Mouse (Mus musculus) kidney, adult 2 months (tissue): Measurements from ENCODE around the gene Coro1c. TPM values are rescaled to one million over a fixed set of nuclear protein-coding genes. Genes with fewer than 3 reads are reported as not detected.

Experiments
- DNase-seq: peaks from one replicate; pipeline ENCODE4 v3.0.0; 2021
- H3K27ac ChIP-seq: fragments of 200-500 bp; 2 replicates; pipeline ENCODE4 v1.5.1; 2012; ENCODE audit warnings: low read depth, low read length, control low read depth, inconsistent platforms; ENCODE audit not compliant: insufficient read depth
- H3K27me3 ChIP-seq: fragments of 200-500 bp; replicated peaks from 2 replicates; pipeline ENCODE4 v1.6.1; 2012; ENCODE audit warnings: mild to moderate bottlenecking, moderate library complexity, low read length, inconsistent platforms; ENCODE audit not compliant: control insufficient read depth, insufficient read depth
- H3K36me3 ChIP-seq: fragments of 200-500 bp; 2 replicates; pipeline ENCODE4 v1.6.1; 2012; ENCODE audit warnings: mild to moderate bottlenecking, moderate library complexity, low read length, inconsistent platforms; ENCODE audit not compliant: control insufficient read depth, insufficient read depth
- H3K4me1 ChIP-seq: fragments of 200-500 bp; 2 replicates; pipeline ENCODE4 v1.6.1; 2011; ENCODE audit warnings: low read length; ENCODE audit not compliant: control insufficient read depth, insufficient read depth
- H3K4me3 ChIP-seq: fragments of 200-500 bp; 2 replicates; pipeline ENCODE4 v1.5.1; 2011; ENCODE audit warnings: mild to moderate bottlenecking, low read depth, low read length, control low read depth; ENCODE audit not compliant: insufficient read depth
- CTCF ChIP-seq: fragments of 200-500 bp; conservative IDR thresholded peaks from 2 replicates; pipeline ENCODE4 v1.5.1; 2011; ENCODE audit warnings: low read depth, mild to moderate bottlenecking, control low read depth, low read length, moderate library complexity, mixed read lengths; ENCODE audit not compliant: insufficient read depth, insufficient read length
- POLR2A ChIP-seq: fragments of 200-500 bp; IDR thresholded peaks from one replicate; pipeline ENCODE4 v1.6.1; 2011; ENCODE audit warnings: low read depth, low read length, control low read depth
- WGBS: fragments of 180-500 bp; shearing (Covaris S2); methylation state at CpG from one replicate; pipeline ENCODE4 v1.1.7; 2018; 5-methylcytosine and 5-hydroxymethylcytosine counted together
- polyA plus RNA-seq: library from polyadenylated mRNA; depleted of rRNA; stranded (reverse); fragments of >200 nt; gene quantifications from 2 replicates; pipeline ENCODE4 v1.2.3, GENCODE M21; 2012

Coro1c gene
- polyA plus RNA-seq, 1 experiment: 43.1 TPM

DNA sequence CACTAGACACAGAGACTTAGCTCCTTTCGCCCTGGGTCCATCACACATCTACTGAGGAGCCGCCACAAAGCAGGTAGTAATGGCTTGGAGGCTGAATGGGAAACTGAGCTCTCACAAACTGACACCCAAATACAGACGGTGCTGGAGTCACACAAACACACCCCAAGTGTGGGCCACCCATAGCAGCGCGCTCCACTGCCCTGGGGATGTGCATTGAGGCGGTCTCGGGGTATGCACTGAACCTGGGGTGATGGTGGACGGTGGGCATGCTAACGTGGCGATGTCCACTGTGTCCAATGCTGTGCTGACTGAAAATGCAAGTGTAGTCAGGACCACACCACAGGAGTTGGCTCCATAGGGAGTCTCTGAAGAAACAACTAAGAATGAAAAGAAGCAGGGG is 53.4 kb downstream of the Coro1c start:
- Histone ChIP-seq H3K27me3 (no peaks in the 10 kb centered on the region), H3K27ac (no peak overlapping the region), H3K36me3 (no peaks in the 10 kb centered on the region), H3K4me3 (no peak overlapping the region), H3K4me1 (peaks cover 5% of the 10 kb centered on the region; the same call in 1 of the 2 replicates)
- TF ChIP-seq CTCF (no peak), POLR2A (no peak)
- 94% methylated on average over 10 of the region's 10 CpGs for WGBS
- no peak for DNase-seq

DNA sequence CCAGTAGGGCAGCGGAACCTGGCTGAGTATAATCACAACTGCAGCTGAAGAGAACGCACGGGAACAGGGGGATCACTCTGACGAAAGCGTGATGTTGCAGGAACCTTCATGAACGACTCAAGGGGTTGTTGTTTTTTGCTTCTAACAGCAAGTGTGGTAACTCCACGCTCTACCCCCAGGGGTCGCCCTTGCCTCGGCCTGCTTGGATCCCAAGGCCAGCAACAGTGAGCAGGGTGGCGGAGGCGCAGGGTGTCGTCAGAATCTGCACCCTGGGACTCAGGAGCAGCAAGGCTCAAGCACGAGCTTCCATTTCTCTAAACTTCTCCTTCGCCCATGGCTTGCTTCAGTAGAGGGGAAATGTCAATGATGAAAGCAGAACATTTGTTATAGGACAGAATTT is 54.1 kb downstream of the Coro1c start:
- DNase-seq: peak; percentile 84
- Histone ChIP-seq H3K27me3 (no peaks in the 10 kb centered on the region), H3K4me3 (no peak overlapping the region), H3K27ac (no peak overlapping the region), H3K36me3 (no peaks in the 10 kb centered on the region), H3K4me1 (peaks cover 5% of the 10 kb centered on the region; the same call in 1 of the 2 replicates)
- 39% methylated on average over 14 of the region's 14 CpGs for WGBS
- no peak for TF ChIP-seq POLR2A
- peak; percentile 96 for TF ChIP-seq CTCF

DNA sequence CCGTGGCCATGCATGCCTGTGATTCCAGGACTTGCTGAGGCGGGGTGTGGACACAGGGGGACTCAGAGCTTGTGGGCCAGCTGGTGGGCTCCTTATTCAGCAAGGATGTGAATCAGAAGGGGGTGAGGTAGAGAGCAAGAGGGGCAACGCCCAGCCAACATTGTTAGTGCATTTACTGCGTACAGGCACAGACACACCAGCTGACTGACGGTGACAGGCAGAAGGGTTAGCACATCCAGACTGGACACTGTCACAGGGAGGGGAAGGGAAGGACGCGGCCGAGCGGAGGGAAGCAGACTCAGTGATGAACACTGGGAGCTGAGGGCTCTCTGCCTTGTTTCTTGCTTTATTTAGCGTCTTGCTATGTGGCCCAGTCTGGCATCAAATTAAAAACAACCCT is 55.0 kb downstream of the Coro1c start:
- H3K4me3 ChIP-seq: no peak overlapping the region
- TF ChIP-seq CTCF (no peak), POLR2A (no peak)
- H3K27ac ChIP-seq: no peak overlapping the region
- peaks cover 2% of the 10 kb centered on the region; the same call in 1 of the 2 replicates for H3K4me1 ChIP-seq
- no peak for DNase-seq
- no peaks in the 10 kb centered on the region for H3K27me3 ChIP-seq
- H3K36me3 ChIP-seq: no peaks in the 10 kb centered on the region
- WGBS: 89% methylated on average over 10 of the region's 10 CpGs

GRCm38 (mm10) chr5:113852463-113852862 is 56.1 kb downstream of the Coro1c start:
- Histone ChIP-seq H3K4me3 (no peak overlapping the region), H3K4me1 (peaks cover 2% of the 10 kb centered on the region; the same call in 1 of the 2 replicates), H3K36me3 (no peaks in the 10 kb centered on the region), H3K27me3 (no peaks in the 10 kb centered on the region), H3K27ac (no peak overlapping the region)
- WGBS: 93% methylated on average over 7 of the region's 7 CpGs
- DNase-seq: no peak
- TF ChIP-seq CTCF (no peak), POLR2A (no peak)

GRCm38 (mm10) chr5:113850680-113851230 is 57.8 kb downstream of the Coro1c start:
- H3K36me3 ChIP-seq: no peaks in the 10 kb centered on the region
- 67% methylated on average over 8 of the region's 8 CpGs for WGBS
- no peaks in the 10 kb centered on the region for H3K27me3 ChIP-seq
- H3K27ac ChIP-seq: no peak overlapping the region
- DNase-seq: no peak
- no peak overlapping the region for H3K4me3 ChIP-seq
- no peaks in the 10 kb centered on the region for H3K4me1 ChIP-seq
- TF ChIP-seq POLR2A: no peak
- no peak for TF ChIP-seq CTCF

DNA sequence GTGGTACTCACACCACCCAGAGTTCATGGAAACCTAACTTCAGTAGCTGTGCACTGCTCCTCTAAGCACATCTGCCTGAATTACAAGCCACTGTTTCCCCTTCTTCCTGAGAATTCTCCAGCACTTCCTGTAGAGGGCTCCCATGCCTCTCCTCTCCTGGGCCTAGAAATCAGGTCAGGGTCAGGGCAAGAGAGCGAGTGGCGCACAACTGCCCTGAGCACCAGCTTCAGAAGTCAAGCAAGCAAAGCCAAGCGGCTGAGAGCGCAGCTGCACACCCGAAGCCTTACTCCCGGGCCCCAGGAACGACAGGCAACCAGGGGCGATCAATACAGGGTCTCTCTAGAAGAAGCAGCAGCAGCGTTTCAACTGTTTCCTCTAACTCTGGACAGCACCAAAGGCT is 60.9 kb downstream of the Coro1c start:
- no peaks in the 10 kb centered on the region for H3K4me1 ChIP-seq
- no peak overlapping the region for H3K4me3 ChIP-seq
- H3K27ac ChIP-seq: no peak overlapping the region
- TF ChIP-seq POLR2A: no peak
- TF ChIP-seq CTCF: no peak
- WGBS: 80% methylated on average over 9 of the region's 9 CpGs
- DNase-seq: no peak
- 0 out of 2 replicates have a peak, but pooled peaks cover 2% of the 10 kb centered on the region for H3K36me3 ChIP-seq
- H3K27me3 ChIP-seq: no peaks in the 10 kb centered on the region

GRCm38 (mm10) chr5:113846656-113847055 is 61.9 kb downstream of the Coro1c start:
- Histone ChIP-seq H3K27ac (no peak overlapping the region), H3K4me1 (no peaks in the 10 kb centered on the region), H3K4me3 (no peak overlapping the region), H3K36me3 (0 out of 2 replicates have a peak, but pooled peaks cover 2% of the 10 kb centered on the region), H3K27me3 (no peaks in the 10 kb centered on the region)
- DNase-seq: no peak
- WGBS: 96% methylated on average over 8 of the region's 8 CpGs
- TF ChIP-seq CTCF: no peak
- no peak for TF ChIP-seq POLR2A
